Mouse (Mus musculus) liver, embryonic 14.5 days (tissue): ENCODE measurements around the gene Zp2. TPM values are rescaled to one million over a fixed set of nuclear protein-coding genes. Genes with fewer than 3 reads are reported as not detected.

Source experiments
- ATAC-seq: fragments of 200-750 bp; cut with Nextera tagmentation; 2 replicates; pipeline ENCODE4 v1.8.0; 2017; ENCODE audit warnings: moderate number of reproducible peaks, mild to moderate bottlenecking, moderate library complexity; ENCODE audit not compliant: insufficient read depth
- DNase-seq, 3 experiments: peaks; one replicate each; pipeline ENCODE4 v3.0.0-alpha.2; 2012 to 2013; ENCODE audit warnings: low read depth in 3 of 3, low spot score in 3 of 3
- H3K27ac ChIP-seq: fragments of 300-500 bp; sonication (generic); 2 replicates; pipeline ENCODE4 v1.5.1; 2014; ENCODE audit warnings: moderate library complexity, mild to moderate bottlenecking, control low read depth, inconsistent platforms
- H3K27me3 ChIP-seq: fragments of 300-500 bp; sonication (generic); 2 replicates; pipeline ENCODE4 v1.6.1; 2014; ENCODE audit warnings: mild to moderate bottlenecking, low read length, moderate library complexity; ENCODE audit not compliant: control insufficient read depth, insufficient read depth
- H3K36me3 ChIP-seq: fragments of 300-500 bp; sonication (generic); replicated peaks from 2 replicates; pipeline ENCODE4 v1.6.1; 2014; ENCODE audit warnings: low read depth; ENCODE audit not compliant: control insufficient read depth, insufficient read depth
- H3K4me1 ChIP-seq, 2 experiments: fragments of 200-500 bp in 1 of 2; fragments of 300-500 bp in 1 of 2; sonication (generic) in 1 of 2; replicated peaks; 2 replicates each; pipeline ENCODE4 v1.6.1; 2012 to 2014; ENCODE audit warnings: antibody characterized with exemption in 1 of 2, inconsistent platforms in 1 of 2, low read length in 1 of 2; ENCODE audit not compliant: control insufficient read depth in 2 of 2, insufficient read depth in 2 of 2
- H3K4me2 ChIP-seq: fragments of 300-500 bp; sonication (generic); 2 replicates; pipeline ENCODE4 v1.6.1; 2014; ENCODE audit warnings: low read depth, mild to moderate bottlenecking, control low read depth, moderate library complexity
- H3K4me3 ChIP-seq, 2 experiments: fragments of 200-500 bp in 1 of 2; fragments of 300-500 bp in 1 of 2; sonication (generic) in 1 of 2; 2 replicates each; pipeline ENCODE4 v1.5.1; 2012 to 2014; ENCODE audit warnings: low read depth in 2 of 2, low read length in 2 of 2, mild to moderate bottlenecking in 2 of 2, control low read depth in 1 of 2, inconsistent platforms in 1 of 2, moderate library complexity in 1 of 2; ENCODE audit not compliant: insufficient read depth in 1 of 2
- H3K9ac ChIP-seq: fragments of 300-500 bp; sonication (generic); replicated peaks from 2 replicates; pipeline ENCODE4 v1.6.1; 2014; ENCODE audit warnings: mild to moderate bottlenecking, control low read depth, moderate library complexity
- H3K9me3 ChIP-seq: fragments of 300-500 bp; sonication (generic); 2 replicates; pipeline ENCODE4 v1.6.1; 2016; ENCODE audit warnings: low read length, mixed read lengths; ENCODE audit not compliant: control insufficient read depth
- CTCF ChIP-seq: IDR thresholded peaks from 2 replicates; pipeline ENCODE4 v1.5.1; 2016; ENCODE audit warnings: antibody characterized with exemption, low read depth, control low read depth
- EP300 ChIP-seq: IDR thresholded peaks from 2 replicates; pipeline ENCODE4 v1.6.1; 2016; ENCODE audit warnings: antibody characterized with exemption, low read depth
- WGBS: fragments of 180-500 bp; shearing (Covaris S2); extraction: QIAGEN DNeasy Blood & Tissue Kit; methylation state at CpG from one replicate; pipeline ENCODE4 v1.1.7; 2014; ENCODE audit not compliant: insufficient replicate concordance; 5-methylcytosine and 5-hydroxymethylcytosine counted together
- polyA plus RNA-seq, 2 experiments: library from polyadenylated mRNA; depleted of rRNA in 1 of 2; stranded (reverse) in 1 of 2; unstranded in 1 of 2; fragments of >200 nt; fragmentation: Nextera tagmentation in 1 of 2; extraction: Ambion mirVana in 1 of 2; gene quantifications; 2 replicates each; pipeline versions ENCODE4 v1.2.1 to v1.2.3; 2012 to 2014

The Zp2 gene
- polyA plus RNA-seq, 2 experiments = not detected

DNA sequence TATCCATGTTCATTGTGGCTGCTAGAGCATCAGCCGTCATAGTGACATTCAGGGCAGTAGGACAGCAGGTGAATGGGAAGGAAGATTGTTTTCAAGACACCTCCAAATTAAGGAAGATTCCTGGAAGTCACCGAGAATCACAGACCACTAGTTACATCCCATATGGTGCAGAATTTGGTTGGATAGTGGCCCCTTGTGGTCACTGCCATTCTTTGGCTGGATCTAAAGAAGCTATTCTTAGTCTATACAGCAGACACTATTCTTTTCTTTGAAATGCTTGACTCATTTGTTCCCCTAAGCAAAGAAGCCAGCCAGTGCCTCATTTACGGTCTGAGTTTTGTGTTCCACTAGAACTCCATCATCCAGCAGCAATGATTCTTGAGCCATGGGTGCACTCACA is 40.1 kb downstream of the Zp2 start:
- Histone ChIP-seq H3K36me3 (no peaks in the 10 kb centered on the region), H3K27ac (no peak overlapping the region), H3K4me3 (no peak overlapping the region), H3K27me3 (no peaks in the 10 kb centered on the region), H3K9ac (no peak overlapping the region), H3K9me3 (no peaks in the 10 kb centered on the region), H3K4me1 (0 out of 4 replicates have a peak, but pooled peaks cover 0 to 6% of the 10 kb centered on the region in 2 experiments), H3K4me2 (no peak overlapping the region)
- TF ChIP-seq EP300 (no peak), CTCF (no peak)
- no peak for DNase-seq
- no peak for ATAC-seq
- WGBS = 58% methylated on average over 3 of the region's 3 CpGs

- no peak for ATAC-seq
- DNase-seq = no peak
- TF ChIP-seq EP300 (no peak), CTCF (no peak)
- H3K36me3 ChIP-seq = no peaks in the 10 kb centered on the region
- H3K27me3 ChIP-seq = no peaks in the 10 kb centered on the region
- no peak overlapping the region for H3K27ac ChIP-seq
- H3K4me1 ChIP-seq = 0 out of 4 replicates have a peak, but pooled peaks cover 0 to 6% of the 10 kb centered on the region in 2 experiments
- WGBS = 6% methylated on average over 25 of the region's 25 CpGs
- no peaks in the 10 kb centered on the region for H3K9me3 ChIP-seq
- no peak overlapping the region for H3K9ac ChIP-seq
- peak overlapping the region; percentile 53 to 61 for H3K4me3 ChIP-seq
- H3K4me2 ChIP-seq = peak overlapping the region; percentile 55
These were observed 42.0 kb downstream of the Zp2 start for GRCm38 (mm10) chr7:120103019-120103567.

- WGBS = under 1% methylated on average over 41 of the region's 42 CpGs
- Histone ChIP-seq H3K9me3 (no peaks in the 10 kb centered on the region), H3K36me3 (no peaks in the 10 kb centered on the region), H3K9ac (no peak within 1 kb of the TSS), H3K27me3 (no peaks in the 10 kb centered on the region), H3K27ac (no peak within 1 kb of the TSS), H3K4me1 (0 out of 4 replicates have a peak, but pooled peaks cover 0 to 6% of the 10 kb centered on the region in 2 experiments), H3K4me3 (peak within 1 kb of the TSS; percentile 53 to 61), H3K4me2 (peak within 1 kb of the TSS; percentile 55)
- ATAC-seq (peak; percentile 80), DNase-seq (peak; percentile 31 to 42 (median 37))
- TF ChIP-seq CTCF (0 out of 2 replicates have a peak, but pooled peaks have one; percentile 5), EP300 (no peak)
These were observed 42.7 kb downstream of the Zp2 start, which contains the start of gene Tmem159 for GRCm38 (mm10) chr7:120102164-120102972. TSS of gene Tmem159 (plus strand) at chr7:120102353.

- Histone ChIP-seq H3K27me3 (no peaks in the 10 kb centered on the region), H3K4me3 (no peak overlapping the region), H3K9me3 (no peaks in the 10 kb centered on the region), H3K4me1 (0 out of 4 replicates have a peak, but pooled peaks cover 0 to 6% of the 10 kb centered on the region in 2 experiments), H3K4me2 (no peak overlapping the region), H3K27ac (no peak overlapping the region), H3K9ac (no peak overlapping the region), H3K36me3 (no peaks in the 10 kb centered on the region)
- WGBS = 15% methylated on average over 9 of the region's 9 CpGs
- TF ChIP-seq CTCF = peak; percentile 81
- TF ChIP-seq EP300 = no peak
- DNase-seq (peak; percentile 12 to 40 (median 30)), ATAC-seq (peak; percentile 48; the same call in 1 of the 2 replicates)
These were observed 46.7 kb downstream of the Zp2 start for GRCm38 (mm10) chr7:120098403-120098802.

GRCm38 (mm10) chr7:120097845-120098244 is 47.2 kb downstream of the Zp2 start:
- no peak for DNase-seq
- no peaks in the 10 kb centered on the region for H3K27me3 ChIP-seq
- H3K4me3 ChIP-seq = no peak overlapping the region
- H3K27ac ChIP-seq = no peak overlapping the region
- H3K4me1 ChIP-seq = 0 out of 4 replicates have a peak, but pooled peaks cover 0 to 4% of the 10 kb centered on the region in 2 experiments
- H3K4me2 ChIP-seq = no peak overlapping the region
- TF ChIP-seq CTCF = peak; percentile 44
- no peak for TF ChIP-seq EP300
- H3K9ac ChIP-seq = no peak overlapping the region
- ATAC-seq = no peak
- no peaks in the 10 kb centered on the region for H3K36me3 ChIP-seq
- 7% methylated on average over 7 of the region's 7 CpGs for WGBS
- H3K9me3 ChIP-seq = no peaks in the 10 kb centered on the region
